Mouse (Mus musculus): Measurements from ENCODE around the gene Cdkn2aipnl. TPM values are rescaled to one million over a fixed set of nuclear protein-coding genes. Genes with fewer than 3 reads are reported as not detected.

Cdkn2aipnl gene
- polyA plus RNA-seq (2015; fragmentation: Nextera tagmentation; extraction: Ambion mirVana), result 81.5 and 87.0 TPM in 2 replicates

- peak within 1 kb of the TSS; percentile 72 for H3K4me3 ChIP-seq (ENCODE audit: low read length)
- H3K36me3 ChIP-seq (ENCODE audit: control insufficient read depth, insufficient read depth, low read length), result 0 out of 2 replicates have a peak, but pooled peaks cover 12% of the 10 kb centered on the region
- H3K27ac ChIP-seq (ENCODE audit: low read length), result peak within 1 kb of the TSS; percentile 45
- 3% methylated on average over 56 of the region's 63 CpGs for WGBS
- no peaks in the 10 kb centered on the region for H3K9me3 ChIP-seq (ENCODE audit: control insufficient read depth, low read length)
- peaks cover 6% of the 10 kb centered on the region; the same call in 1 of the 2 replicates for H3K4me1 ChIP-seq (ENCODE audit: control insufficient read depth, insufficient read depth, low read length)
- peak within 1 kb of the TSS; percentile 83 for H3K9ac ChIP-seq (ENCODE audit: low read depth, low read length)
- no peaks in the 10 kb centered on the region for H3K27me3 ChIP-seq (replicated peaks; ENCODE audit: control insufficient read depth, insufficient read depth, low read length)
- peak; percentile 94 for ATAC-seq
- peak within 1 kb of the TSS; percentile 92 for H3K4me2 ChIP-seq (ENCODE audit: low read depth, low read length)
These were observed at the start of gene Cdkn2aipnl for GRCm38 (mm10) chr11:51967443-51968401. Gene Cdkn2aipnl (plus strand): TSS chr11:51967661.

DNA sequence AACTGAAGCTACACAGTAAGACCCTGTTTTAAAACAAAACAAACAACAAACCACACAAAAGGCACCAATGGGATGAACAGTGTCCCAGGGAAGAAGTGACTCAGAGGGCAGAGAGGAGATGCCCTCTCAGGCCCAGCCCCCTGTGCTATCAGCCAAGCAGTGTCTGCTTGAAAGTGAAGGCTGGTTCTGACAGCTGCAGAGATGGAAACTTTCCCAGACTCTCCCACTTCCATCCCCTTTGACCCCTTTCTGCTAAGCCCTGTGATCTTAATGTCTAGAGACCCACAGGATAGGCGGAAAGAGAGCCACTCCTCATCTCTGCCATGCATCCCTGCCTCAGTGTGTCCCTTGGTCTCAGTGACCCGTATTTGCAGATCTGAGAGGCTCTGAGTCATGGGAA, 49.5 kb upstream of the Cdkn2aipnl start:
- no peak overlapping the region for H3K4me2 ChIP-seq (ENCODE audit: low read depth, low read length)
- H3K27ac ChIP-seq (ENCODE audit: low read length), result no peak overlapping the region
- H3K4me1 ChIP-seq (ENCODE audit: control insufficient read depth, insufficient read depth, low read length), result peaks cover 11% of the 10 kb centered on the region
- no peaks in the 10 kb centered on the region for H3K36me3 ChIP-seq (ENCODE audit: control insufficient read depth, insufficient read depth, low read length)
- WGBS, result 65% methylated on average over 2 of the region's 2 CpGs
- no peaks in the 10 kb centered on the region for H3K9me3 ChIP-seq (ENCODE audit: control insufficient read depth, low read length)
- no peak overlapping the region for H3K9ac ChIP-seq (ENCODE audit: low read depth, low read length)
- ATAC-seq, result no peak
- no peaks in the 10 kb centered on the region for H3K27me3 ChIP-seq (replicated peaks; ENCODE audit: control insufficient read depth, insufficient read depth, low read length)
- no peak overlapping the region for H3K4me3 ChIP-seq (ENCODE audit: low read length)

DNA sequence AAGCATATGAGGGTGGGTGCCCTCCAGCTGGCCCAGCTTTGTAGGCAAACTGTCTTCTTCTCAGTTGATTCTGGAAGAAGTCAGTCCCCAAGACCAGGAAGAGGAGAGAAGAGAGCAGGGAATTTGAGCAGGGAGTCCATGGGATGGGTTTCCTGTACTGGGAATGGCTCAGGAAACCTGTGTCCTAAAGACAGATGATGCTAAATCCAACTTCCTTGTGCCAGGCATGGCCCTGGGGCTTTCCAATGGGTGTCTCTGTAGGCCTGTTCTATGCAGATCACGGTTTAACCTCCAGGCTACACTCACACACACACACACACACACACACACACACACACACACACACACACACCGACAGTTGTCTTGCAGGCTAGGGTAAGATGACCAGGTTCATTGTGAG, 48.9 kb upstream of the Cdkn2aipnl start:
- no peak for ATAC-seq
- Histone ChIP-seq H3K4me2 (ENCODE audit: low read depth, low read length) (no peak overlapping the region), H3K36me3 (ENCODE audit: control insufficient read depth, insufficient read depth, low read length) (no peaks in the 10 kb centered on the region), H3K9me3 (ENCODE audit: control insufficient read depth, low read length) (no peaks in the 10 kb centered on the region), H3K4me1 (ENCODE audit: control insufficient read depth, insufficient read depth, low read length) (peaks cover 11% of the 10 kb centered on the region), H3K9ac (ENCODE audit: low read depth, low read length) (no peak overlapping the region), H3K27ac (ENCODE audit: low read length) (no peak overlapping the region), H3K4me3 (ENCODE audit: low read length) (no peak overlapping the region), H3K27me3 (replicated peaks; ENCODE audit: control insufficient read depth, insufficient read depth, low read length) (no peaks in the 10 kb centered on the region)
- WGBS, result 94% methylated on average over 2 of the region's 2 CpGs

GRCm38 (mm10) chr11:51921355-51922125, 45.9 kb upstream of the Cdkn2aipnl start:
- Histone ChIP-seq H3K9ac (ENCODE audit: low read depth, low read length) (no peak overlapping the region), H3K4me2 (ENCODE audit: low read depth, low read length) (no peak overlapping the region), H3K36me3 (ENCODE audit: control insufficient read depth, insufficient read depth, low read length) (no peaks in the 10 kb centered on the region), H3K27ac (ENCODE audit: low read length) (no peak overlapping the region), H3K4me1 (ENCODE audit: control insufficient read depth, insufficient read depth, low read length) (0 out of 2 replicates have a peak, but pooled peaks cover under 1% of the 10 kb centered on the region), H3K27me3 (replicated peaks; ENCODE audit: control insufficient read depth, insufficient read depth, low read length) (no peaks in the 10 kb centered on the region), H3K9me3 (ENCODE audit: control insufficient read depth, low read length) (no peaks in the 10 kb centered on the region), H3K4me3 (ENCODE audit: low read length) (no peak overlapping the region)
- ATAC-seq, result no peak
- WGBS, result 77% methylated on average over 8 of the region's 8 CpGs

- Histone ChIP-seq H3K27me3 (replicated peaks; ENCODE audit: control insufficient read depth, insufficient read depth, low read length) (no peaks in the 10 kb centered on the region), H3K36me3 (ENCODE audit: control insufficient read depth, insufficient read depth, low read length) (no peaks in the 10 kb centered on the region), H3K9me3 (ENCODE audit: control insufficient read depth, low read length) (no peaks in the 10 kb centered on the region), H3K4me1 (ENCODE audit: control insufficient read depth, insufficient read depth, low read length) (no peaks in the 10 kb centered on the region), H3K4me2 (ENCODE audit: low read depth, low read length) (no peak overlapping the region), H3K27ac (ENCODE audit: low read length) (no peak overlapping the region), H3K9ac (ENCODE audit: low read depth, low read length) (no peak overlapping the region), H3K4me3 (ENCODE audit: low read length) (no peak overlapping the region)
- ATAC-seq, result no peak
- 81% methylated on average over 3 of the region's 3 CpGs for WGBS
These were observed 45.0 kb upstream of the Cdkn2aipnl start for GRCm38 (mm10) chr11:51922421-51922841.

GRCm38 (mm10) chr11:51925595-51925994, 41.9 kb upstream of the Cdkn2aipnl start:
- no peak overlapping the region for H3K4me2 ChIP-seq (ENCODE audit: low read depth, low read length)
- WGBS, result 44% methylated on average over 6 of the region's 6 CpGs
- no peak for ATAC-seq
- no peaks in the 10 kb centered on the region for H3K4me1 ChIP-seq (ENCODE audit: control insufficient read depth, insufficient read depth, low read length)
- no peak overlapping the region for H3K27ac ChIP-seq (ENCODE audit: low read length)
- H3K4me3 ChIP-seq (ENCODE audit: low read length), result no peak overlapping the region
- no peaks in the 10 kb centered on the region for H3K27me3 ChIP-seq (replicated peaks; ENCODE audit: control insufficient read depth, insufficient read depth, low read length)
- no peaks in the 10 kb centered on the region for H3K36me3 ChIP-seq (ENCODE audit: control insufficient read depth, insufficient read depth, low read length)
- H3K9me3 ChIP-seq (ENCODE audit: control insufficient read depth, low read length), result no peaks in the 10 kb centered on the region
- no peak overlapping the region for H3K9ac ChIP-seq (ENCODE audit: low read depth, low read length)

DNA sequence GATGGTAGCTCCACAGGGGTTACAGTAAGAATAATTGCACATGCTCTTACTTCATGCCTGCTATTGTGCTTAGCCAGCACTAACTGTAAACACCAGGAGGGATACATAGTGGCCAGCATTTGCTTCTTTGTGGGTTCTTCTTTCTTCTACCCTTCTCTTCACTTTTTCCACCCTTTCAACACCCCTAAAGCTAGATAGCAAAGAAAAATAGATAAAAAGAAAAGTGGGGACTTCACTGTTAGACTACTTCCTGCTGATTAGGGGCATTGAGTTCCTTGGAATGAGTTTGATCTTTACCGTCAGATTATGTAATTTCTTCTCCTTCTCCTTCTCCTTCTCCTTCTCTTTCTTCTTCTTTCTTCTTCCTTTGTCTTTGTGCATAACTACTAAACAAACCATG, 41.1 kb upstream of the Cdkn2aipnl start:
- no peaks in the 10 kb centered on the region for H3K36me3 ChIP-seq (ENCODE audit: control insufficient read depth, insufficient read depth, low read length)
- no peaks in the 10 kb centered on the region for H3K27me3 ChIP-seq (replicated peaks; ENCODE audit: control insufficient read depth, insufficient read depth, low read length)
- no peak for ATAC-seq
- H3K4me3 ChIP-seq (ENCODE audit: low read length), result no peak overlapping the region
- H3K4me2 ChIP-seq (ENCODE audit: low read depth, low read length), result no peak overlapping the region
- no peaks in the 10 kb centered on the region for H3K4me1 ChIP-seq (ENCODE audit: control insufficient read depth, insufficient read depth, low read length)
- no peak overlapping the region for H3K9ac ChIP-seq (ENCODE audit: low read depth, low read length)
- WGBS, result 82% methylated on average over 1 of the region's 1 CpGs
- no peak overlapping the region for H3K27ac ChIP-seq (ENCODE audit: low read length)
- H3K9me3 ChIP-seq (ENCODE audit: control insufficient read depth, low read length), result no peaks in the 10 kb centered on the region

DNA sequence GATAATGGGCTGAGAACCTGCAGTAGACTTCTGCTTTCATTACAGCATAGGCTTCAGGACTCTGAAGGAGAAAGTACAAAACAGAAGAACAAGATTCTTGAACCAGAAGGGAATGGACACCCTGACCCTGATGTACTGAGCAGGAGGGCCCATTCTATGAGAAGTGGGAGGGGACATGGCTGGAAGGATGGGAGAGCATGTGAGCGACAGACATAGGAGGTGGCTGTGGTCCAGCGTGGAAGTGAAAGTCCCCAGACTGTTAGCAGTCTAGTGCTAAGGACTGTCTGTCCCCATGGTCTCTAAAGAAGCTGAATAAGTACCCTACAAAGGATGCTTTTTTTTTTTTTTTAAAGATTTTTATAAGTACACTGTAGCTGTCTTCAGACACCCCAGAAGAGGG, 40.4 kb upstream of the Cdkn2aipnl start:
- no peaks in the 10 kb centered on the region for H3K4me1 ChIP-seq (ENCODE audit: control insufficient read depth, insufficient read depth, low read length)
- no peak overlapping the region for H3K4me2 ChIP-seq (ENCODE audit: low read depth, low read length)
- H3K27me3 ChIP-seq (replicated peaks; ENCODE audit: control insufficient read depth, insufficient read depth, low read length), result no peaks in the 10 kb centered on the region
- no peak overlapping the region for H3K9ac ChIP-seq (ENCODE audit: low read depth, low read length)
- ATAC-seq, result no peak
- 86% methylated on average over 2 of the region's 2 CpGs for WGBS
- no peaks in the 10 kb centered on the region for H3K36me3 ChIP-seq (ENCODE audit: control insufficient read depth, insufficient read depth, low read length)
- H3K27ac ChIP-seq (ENCODE audit: low read length), result no peak overlapping the region
- H3K9me3 ChIP-seq (ENCODE audit: control insufficient read depth, low read length), result no peaks in the 10 kb centered on the region
- H3K4me3 ChIP-seq (ENCODE audit: low read length), result no peak overlapping the region

DNA sequence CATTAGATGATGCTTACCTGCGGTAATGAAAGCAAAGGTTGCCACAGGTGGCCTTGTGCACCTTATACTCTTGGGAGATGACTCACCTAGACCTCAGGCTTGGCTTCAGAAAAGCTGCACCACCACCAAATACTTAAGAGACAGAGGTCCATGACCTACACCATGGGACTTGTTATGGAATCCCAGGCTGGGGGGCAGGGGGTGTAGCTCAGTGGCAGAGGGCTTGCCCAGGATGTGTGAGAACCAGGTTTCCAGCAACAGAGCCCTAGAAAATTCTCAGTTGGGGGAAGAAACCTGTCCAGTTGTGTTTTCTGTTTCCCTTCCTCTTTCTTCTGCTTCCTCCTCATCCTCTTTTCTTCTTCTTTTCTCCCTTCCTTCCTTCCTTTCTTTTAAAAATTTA, 36.3 kb upstream of the Cdkn2aipnl start:
- no peaks in the 10 kb centered on the region for H3K9me3 ChIP-seq (ENCODE audit: control insufficient read depth, low read length)

More for the DNA sequence above, 36.3 kb upstream of the Cdkn2aipnl start:
- WGBS, result 81% methylated on average over 1 of the region's 1 CpGs
- H3K36me3 ChIP-seq (ENCODE audit: control insufficient read depth, insufficient read depth, low read length), result no peaks in the 10 kb centered on the region
- H3K9ac ChIP-seq (ENCODE audit: low read depth, low read length), result no peak overlapping the region
- H3K27ac ChIP-seq (ENCODE audit: low read length), result no peak overlapping the region
- H3K27me3 ChIP-seq (replicated peaks; ENCODE audit: control insufficient read depth, insufficient read depth, low read length), result no peaks in the 10 kb centered on the region
- H3K4me1 ChIP-seq (ENCODE audit: control insufficient read depth, insufficient read depth, low read length), result no peaks in the 10 kb centered on the region
- H3K4me2 ChIP-seq (ENCODE audit: low read depth, low read length), result no peak overlapping the region
- H3K4me3 ChIP-seq (ENCODE audit: low read length), result no peak overlapping the region
- ATAC-seq, result no peak

Measured in intestine, embryonic 16.5 days (tissue).